Mouse (Mus musculus) cerebellum, postnatal 4 days (tissue): ENCODE measurements around the gene Zfhx3.
A peak's percentile ranks its signal among the peaks of the same experiment; 100 is the strongest.

ENCODE experiments used
- DNase-seq, 2 experiments: peaks; one replicate each; pipeline ENCODE4 v3.0.0; 2022; ENCODE audit warnings: low spot score in 2 of 2, mixed read lengths in 1 of 2

Gene Zfhx3

DNA sequence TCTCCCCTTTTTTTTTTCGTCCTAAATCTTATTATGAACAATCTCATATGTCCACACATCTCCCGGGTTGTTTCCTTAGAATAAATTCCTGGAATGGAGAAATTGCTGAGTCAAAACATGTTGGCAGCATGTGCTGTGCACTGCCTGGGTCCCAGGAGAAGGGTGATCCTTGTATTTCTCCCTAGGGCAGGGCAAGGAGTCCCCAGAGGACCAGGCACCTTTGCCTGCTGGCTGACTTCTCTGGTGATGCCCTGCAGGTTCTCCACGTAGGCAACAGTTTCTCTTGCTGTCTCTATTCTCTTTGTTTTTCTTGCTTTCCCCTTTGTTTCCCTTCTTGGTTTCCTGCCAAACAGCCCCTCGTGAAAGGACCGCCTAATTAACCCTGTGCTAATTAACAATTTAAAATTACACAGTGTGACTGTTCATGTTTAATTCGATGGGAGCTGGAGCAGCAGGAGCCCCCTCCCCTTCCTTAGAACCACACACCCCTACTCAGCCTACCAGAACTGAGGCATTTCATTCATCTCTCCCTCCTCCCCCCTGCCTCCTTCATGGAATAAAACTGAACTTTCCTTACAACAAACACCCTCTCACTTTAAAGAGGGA lies 845.8 kb downstream of the Zfhx3 start:
- no peak for DNase-seq

DNA sequence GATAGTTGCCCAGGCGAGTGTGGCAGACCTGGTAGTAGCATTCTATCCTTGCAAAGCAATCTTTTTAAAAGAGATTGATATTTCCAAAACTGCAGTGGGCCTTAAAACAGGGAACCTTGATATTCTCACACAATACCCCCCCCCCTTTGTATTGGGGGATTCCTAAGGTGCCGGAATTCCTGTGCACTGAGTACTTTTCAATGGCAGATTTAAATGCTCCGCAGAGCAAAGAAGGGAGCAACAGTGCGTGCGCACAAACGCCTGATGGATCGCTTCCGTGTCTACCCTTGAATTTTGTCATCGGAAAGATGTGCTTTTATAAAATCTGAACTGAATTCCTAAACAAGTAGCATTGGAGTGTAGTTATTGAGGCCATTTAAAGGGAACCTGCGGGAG lies 846.3 kb downstream of the Zfhx3 start:
- no peak for DNase-seq

DNA sequence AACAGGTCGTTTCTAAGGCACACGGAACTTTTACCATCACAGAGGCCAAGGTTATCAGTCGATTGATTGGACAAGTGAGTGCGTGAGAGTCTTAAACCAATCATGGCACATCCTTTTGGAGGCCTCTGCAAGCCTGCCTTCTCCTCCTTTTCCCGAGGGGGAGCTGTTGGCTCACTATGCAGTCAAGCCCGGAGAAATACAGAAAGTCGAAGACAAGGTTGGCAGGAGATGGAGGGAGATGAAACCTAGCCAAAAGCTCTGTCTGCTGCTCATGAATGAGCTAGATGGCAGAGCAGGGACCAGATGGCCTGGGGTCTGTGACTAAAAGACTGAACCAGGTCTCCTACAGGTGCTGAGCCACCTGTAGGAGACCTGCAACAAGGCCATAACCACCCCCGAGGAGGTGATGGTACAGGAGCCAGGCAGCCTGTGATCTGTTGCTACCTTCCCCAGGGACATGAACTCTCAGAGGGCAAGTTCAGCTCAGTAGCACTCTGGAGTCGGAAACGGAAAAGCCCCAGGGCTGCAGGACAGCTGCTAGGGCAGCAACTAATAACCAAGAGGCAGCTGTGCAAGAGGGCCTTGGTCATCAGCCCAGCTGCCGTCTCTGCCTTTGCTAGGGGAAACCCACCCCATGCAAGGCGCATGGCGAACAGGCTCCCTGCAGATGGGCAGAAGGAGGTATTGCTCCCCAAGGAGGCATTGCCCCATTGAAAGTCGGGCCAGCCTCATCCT lies 848.3 kb downstream of the Zfhx3 start:
- DNase-seq = peak; percentile 49 to 81

DNA sequence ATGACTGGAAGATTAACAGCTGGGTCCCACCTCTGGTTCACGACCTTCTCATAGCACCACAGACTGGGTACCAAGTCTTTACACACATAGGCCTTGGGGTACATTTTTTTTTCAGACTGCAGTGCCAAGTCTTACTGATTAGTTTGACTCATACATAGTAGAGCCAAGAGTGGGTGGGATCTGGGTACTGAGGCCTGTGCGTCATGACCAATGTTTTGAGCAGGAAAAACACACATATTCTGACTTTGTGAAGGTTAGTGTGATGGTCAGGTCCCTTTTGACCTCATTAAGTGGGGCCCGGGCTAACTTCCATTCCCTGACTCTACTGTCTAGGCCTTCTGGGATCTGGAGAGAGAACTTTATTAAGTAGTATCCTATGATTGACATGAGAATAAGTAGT lies 853.6 kb downstream of the Zfhx3 start:
- no peak for DNase-seq

DNA sequence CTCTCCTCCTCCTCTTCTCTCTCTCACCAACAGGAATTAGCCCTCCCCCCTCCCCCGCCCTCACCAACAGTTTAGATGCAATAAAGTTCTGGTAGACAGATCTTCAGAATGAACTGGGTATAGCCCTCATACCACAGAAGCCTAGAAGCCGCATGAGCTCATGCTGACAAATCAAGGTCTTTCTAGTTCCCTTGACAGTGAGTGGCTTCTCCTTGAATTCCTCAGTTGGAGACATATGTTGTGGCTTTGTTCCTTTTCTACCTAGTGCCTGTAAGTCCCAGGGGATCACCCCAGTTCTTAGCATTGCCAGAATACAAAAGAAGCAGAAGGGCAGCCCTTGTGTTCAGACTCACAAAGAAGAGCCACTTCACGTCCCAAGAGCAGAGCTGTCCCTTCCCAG lies 854.4 kb downstream of the Zfhx3 start:
- no peak for DNase-seq

DNA sequence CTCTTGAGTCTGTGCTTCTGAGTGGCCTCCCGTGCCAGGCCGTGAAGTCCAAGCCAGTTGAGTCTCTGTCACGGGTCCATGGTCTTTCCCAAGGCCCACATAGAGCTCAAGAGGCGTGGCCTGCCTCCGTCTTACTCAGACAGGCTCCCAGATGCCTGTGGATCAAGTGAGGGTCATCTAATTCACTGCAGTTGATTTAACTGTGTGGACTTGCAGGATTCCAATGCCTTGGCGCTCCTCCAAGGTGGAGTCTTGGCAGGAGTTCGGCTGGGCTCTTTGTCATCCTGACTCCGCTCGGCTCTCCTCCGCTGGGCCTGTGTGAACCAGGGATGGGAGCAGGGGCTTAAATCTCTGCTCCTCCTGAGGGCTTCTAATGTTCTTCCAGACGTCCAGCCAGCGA lies 855.6 kb downstream of the Zfhx3 start:
- DNase-seq = peak; percentile 38 to 81

DNA sequence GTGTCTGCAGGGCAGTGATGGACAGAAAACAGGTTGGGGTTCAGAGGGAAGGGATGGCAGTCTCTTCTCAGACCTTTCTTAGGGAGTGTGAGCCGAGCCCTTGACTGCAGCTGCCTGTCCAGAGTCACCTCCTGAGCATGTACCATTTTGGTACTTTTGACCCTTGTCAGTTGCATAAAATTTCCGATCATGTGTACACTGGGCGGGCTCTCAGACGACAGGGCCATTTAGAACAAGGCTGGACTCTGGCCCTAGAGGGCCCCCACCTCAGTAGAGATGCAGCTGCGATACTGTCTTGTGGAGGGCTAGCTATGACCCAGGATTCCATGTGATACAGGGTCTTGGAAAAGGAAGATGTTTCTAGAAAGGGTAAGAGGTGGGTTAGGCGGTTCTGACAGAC lies 856.8 kb downstream of the Zfhx3 start:
- DNase-seq = no peak

DNA sequence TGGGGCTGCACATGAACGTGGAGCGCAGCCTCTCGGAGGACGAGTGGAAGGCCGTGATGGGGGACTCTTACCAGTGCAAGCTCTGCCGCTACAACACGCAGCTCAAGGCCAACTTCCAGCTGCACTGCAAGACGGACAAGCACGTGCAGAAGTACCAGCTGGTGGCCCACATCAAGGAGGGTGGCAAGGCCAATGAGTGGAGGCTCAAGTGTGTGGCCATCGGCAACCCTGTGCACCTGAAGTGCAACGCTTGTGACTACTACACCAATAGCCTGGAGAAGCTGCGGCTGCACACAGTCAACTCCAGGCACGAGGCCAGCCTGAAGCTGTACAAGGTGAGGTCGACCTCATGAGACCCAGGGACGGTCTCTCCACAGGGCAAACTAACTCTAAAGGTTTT lies 857.9 kb downstream of the Zfhx3 start:
- DNase-seq = no peak

DNA sequence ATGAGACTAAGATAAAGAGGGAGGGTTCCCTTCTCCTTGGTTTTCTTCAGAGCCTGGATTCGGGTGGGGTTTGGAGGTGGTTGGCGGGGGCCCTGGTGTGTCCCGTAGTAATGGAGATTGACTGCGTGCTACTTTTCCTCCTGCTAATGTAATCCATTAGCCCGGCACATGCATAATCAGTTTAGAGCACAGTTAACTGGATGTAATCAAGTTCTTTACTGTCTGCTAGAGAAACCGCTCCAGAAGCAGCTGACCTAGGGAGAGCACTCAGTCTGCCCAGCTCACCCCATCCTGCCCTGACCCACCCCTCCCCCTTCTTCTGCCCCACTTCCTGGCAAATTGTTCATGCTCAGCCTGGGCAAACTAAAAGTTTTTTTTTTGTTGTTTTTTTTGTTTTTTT lies 860.6 kb downstream of the Zfhx3 start:
- DNase-seq = no peak

DNA sequence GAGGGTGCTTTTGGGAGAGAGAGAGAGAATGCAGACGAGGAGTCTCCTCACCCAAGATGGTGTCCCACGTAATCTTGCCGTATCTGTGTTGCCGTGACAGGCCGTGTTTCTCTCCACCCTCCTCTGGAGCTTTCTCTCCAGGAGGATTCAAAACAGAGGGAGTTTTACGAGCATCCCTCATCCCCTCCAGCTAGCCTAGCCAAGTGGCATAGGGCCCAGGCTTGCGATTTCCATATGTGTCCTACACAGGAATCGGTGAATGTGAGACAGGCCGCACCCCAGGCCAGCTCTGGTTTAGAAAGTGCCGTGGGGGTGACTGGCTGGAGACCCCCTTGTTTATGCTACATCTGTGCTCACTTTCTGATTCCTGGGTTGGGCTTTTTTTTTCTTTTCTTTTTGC lies 869.2 kb downstream of the Zfhx3 start:
- no peak for DNase-seq

DNA sequence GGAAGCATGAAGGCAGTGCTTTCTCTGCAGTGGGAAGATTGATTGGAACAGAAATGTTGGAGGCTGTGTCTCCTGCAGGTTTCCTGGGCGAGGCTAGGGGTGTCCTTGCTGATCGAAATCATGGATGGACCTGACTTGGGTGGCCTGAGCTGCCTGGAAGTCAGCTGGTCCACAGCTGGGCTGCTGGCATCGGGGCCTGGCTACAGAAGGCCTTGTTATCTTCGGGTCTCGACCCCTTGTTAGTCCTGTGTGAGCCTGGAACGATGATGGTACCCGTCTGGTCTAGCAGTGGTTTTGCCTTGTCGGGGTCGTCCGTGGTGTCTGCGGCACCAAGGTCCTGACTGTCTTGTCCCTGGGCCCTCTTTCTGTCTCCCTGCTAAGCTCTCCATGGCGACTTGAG lies 870.9 kb downstream of the Zfhx3 start:
- DNase-seq = no peak

DNA sequence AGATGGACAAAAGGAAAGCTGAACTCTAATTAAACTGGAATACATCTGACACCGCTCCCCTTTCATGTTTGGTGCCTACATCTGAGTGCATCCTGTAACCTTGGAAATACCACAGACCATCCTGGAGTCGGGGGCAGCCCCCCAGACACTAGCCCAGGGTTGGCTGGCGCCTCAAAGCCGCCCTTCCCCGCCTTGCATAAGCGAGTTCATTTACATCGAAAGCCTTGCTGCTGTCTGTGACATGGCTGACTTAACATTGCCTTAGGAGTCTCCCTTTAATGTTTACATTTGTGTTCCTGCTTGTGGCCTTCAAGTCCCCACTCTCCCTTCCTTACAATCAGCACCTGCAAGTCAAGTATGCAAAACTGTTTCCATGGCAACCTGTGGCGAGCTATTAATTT lies 876.8 kb downstream of the Zfhx3 start:
- DNase-seq = no peak

DNA sequence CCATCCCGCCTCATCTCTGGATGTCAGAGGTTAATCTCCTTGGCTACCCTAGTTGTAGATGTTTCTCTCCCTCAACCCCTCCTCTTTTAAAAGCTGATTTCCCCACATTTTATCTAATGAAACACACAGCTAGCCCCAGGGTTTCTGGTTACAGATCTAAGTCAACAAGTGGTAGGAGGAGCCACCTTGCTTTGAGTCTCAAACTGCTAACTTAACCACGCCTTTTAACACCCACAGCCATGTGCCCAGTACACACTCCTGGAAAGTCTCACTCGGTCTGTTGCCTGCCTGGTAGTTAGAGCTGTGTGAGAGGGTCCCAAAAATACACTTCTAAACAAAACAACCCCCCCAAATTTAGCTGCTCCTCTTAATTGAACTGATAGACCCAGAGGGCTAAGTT lies 877.4 kb downstream of the Zfhx3 start:
- DNase-seq = no peak

DNA sequence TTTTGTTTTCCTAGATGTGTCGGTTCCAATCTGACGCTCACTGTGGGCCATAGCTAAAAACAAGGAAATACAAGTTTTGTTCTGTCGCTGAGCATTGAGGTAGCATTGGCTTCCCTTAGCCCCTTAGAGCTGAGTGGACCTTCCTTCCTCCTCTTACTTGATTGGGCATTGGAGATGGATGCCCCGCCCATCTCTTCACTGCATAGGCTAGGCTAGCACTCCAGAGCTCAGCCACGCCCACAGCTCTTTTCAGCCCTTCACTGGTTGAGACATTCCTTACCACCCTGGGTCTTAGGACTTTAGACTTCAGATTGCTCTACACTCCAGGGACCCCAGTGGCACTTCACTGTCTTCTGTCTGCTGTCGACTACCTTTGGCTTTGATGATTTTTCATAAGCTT lies 878.2 kb downstream of the Zfhx3 start:
- no peak for DNase-seq

DNA sequence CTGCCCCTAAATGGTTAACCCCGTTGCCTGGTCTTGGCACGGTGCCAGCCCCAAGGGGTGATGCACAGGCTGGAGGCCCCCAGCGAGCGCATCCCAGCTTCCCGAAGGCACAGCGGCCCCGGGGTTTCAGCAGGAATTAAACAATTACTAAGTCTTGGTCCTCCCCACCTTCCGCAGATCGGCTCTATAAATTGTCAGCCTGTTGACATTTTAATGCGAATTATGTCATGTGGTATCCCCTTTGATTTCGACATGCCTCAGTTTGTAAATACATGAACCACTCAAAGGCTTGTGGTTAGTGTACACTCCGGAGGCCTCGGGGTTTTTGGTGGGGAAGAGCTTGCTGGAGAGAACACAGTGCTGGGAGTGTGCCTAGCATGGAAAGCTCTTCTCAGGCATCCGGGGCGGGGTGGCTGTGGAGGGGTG lies 880.4 kb downstream of the Zfhx3 start:
- DNase-seq = peak in 1 of 2 experiments; percentile 34

DNA sequence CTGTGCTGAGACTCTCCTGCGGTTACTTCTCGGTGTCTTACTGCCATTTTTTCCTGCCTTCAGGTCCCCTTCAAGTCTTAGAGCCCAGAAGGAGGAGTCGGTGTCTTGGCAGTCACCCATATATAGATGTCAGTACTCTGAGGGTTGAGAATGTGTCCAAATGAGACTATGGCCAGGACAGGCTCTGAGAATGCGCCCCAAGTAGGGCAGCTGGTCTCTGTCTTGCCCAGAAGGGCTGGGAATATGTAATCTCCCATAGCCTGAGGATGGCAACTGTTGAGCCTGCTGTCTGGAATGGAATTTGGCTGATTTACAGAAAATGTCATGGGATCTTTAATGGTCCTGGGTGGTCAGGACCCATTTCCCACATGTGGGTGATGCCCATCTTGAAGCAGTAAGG lies 881.6 kb downstream of the Zfhx3 start:
- peak in 1 of 2 experiments; percentile 23 for DNase-seq

DNA sequence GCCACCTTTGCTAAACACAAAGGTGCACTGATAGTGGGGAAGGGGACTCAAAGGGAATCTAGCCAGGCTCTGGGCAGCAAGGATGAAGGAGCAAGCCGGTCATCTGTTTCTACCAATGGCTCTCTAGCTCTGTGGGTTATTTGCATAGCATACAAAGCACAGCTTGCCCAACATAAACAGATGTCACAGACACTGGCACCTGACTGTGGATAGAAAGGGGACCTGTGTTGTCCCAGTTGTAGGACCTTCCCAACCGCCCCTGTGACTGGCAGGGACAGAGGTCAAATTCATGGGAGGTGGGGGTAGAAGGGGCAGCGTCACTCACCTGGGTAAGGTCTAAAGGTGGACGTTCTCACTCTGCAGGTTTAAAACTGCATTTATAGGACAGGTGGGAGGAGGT lies 884.0 kb downstream of the Zfhx3 start:
- DNase-seq = no peak

DNA sequence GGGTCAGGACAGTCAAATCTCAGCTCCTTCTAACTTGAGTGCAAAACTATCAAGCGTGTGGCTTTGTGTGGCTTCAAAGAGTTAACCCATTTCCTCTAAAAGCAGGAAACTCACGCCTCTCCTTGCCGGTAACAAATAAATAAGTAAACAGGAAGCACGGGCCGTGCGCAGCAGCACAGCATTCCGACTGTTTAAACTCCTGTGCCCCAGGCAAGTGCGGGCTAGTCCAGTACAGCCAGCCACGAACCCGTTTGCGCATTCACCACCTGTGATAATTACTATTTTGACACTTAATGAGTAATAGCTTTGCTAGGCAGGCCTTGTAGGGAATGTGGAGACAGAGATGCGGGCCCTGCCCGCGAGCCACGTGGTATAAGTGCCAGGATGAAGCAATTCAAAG lies 885.0 kb downstream of the Zfhx3 start:
- no peak for DNase-seq

DNA sequence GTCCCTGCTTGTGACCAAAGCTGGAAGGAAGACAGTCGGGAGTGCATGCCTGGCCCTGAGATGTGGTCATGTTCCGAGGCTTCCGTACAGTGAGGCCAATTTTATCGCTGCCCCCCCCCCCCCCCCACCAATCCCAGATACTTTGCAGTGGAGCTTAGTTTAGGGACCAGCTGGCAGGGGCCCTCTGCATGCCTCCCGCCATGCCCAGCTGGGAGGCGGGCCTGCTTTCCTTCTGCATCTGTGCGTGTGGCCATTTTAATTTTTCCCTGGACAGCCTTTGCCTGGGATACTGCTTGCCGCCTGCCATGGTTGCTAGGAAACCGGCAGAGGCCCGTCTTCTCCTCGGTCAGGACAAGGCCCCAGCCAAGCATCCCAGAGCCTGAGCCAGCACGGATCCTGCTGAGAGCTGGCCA lies 886.9 kb downstream of the Zfhx3 start:
- DNase-seq = peak; percentile 28 to 77

DNA sequence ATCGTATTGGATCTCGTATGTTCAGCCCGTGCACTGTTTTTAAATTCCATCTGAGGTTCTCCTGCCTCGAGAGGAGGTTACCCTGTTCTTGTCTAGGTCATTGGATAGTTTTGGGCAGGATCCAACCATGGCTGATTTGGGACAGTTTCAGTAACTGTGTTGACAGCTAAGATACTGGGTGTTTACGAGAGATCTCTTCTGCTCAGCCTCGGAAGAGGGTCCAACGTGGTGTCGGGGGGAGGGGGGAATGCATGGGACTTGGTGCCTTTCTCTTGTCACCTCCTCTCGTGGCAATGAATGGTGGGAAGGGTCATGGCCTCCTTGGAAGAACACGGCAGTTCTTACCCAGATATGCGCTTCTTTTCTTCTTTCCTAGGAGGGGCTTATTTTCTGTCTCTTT lies 892.7 kb downstream of the Zfhx3 start:
- no peak for DNase-seq

DNA sequence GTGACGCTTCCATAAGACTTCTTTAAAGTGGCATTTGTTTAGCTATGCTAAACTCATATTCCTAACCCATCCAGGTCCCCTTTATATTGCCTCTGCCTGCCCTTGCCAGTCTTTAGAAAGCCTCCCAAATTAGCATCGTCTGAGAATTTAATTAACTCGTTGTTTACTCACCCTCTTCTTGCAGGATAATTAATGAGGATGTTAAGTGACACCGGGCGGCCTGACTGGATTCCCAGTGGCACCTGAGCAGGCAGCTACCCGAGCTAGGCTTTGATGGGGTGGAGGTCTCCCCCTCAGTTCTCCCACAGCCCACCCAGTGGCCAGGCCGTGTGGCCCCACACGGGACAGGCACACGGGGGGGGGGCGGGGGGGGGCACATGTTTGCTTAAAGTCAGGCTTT lies 895.3 kb downstream of the Zfhx3 start:
- no peak for DNase-seq

DNA sequence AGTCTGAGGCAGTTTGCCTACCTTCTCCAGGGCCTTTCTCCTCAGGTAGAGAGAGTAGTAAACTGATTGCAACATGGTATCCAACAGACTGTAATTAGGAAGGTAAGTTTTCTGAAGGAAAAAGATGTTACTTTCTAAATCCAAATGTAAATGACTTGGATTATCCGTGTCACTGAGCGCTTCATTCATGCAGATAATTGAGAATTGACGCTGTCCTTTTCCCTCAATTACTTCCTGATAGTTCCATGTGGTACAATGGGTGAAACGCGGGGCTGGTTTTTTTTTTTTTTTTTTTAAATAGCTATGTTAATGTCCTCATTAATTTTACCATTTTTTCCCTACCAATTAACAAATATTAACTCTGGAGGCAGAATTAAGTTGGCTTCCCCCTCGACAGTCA lies 896.3 kb downstream of the Zfhx3 start:
- DNase-seq = no peak

DNA sequence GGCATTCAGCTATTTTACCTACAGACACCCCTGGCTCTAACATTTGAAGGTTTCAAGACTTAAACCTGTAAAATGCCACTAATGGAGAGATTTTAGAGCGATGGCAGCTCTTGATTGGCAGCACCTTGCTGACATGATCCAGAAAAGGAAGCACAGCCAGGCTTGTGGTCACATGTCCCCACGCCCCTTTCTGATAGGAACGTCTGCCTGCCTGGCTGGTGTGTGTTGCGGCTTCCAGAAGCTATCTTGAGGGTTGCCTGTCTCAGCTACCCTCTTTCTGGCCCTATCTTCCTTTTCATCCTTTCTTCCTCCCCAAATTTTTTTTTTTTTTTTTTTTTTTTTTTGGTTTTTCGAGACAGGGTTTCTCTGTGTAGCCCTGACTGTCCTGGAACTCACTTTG lies 899.9 kb downstream of the Zfhx3 start:
- no peak for DNase-seq

DNA sequence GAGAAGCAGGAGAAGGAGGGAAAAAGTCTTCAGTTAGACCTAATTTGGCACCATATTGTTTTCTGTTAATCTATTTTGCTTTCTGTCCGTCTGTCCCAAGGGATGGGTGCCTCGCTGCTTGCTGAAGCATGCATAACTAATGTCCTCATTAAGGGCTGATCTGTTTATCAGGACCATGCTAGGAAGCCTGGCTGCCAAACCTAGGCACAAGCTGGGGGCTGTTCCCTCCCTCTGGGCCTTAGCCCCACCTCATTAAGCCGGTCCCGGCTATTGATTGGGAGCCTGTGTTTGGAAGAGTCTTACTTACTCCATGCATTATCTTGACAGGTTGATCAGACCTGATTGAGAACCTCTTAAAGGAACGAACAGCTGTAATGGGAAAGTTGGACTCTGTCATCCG lies 903.7 kb downstream of the Zfhx3 start:
- no peak for DNase-seq
